Mouse (Mus musculus) midbrain, embryonic 16.5 days (tissue): ENCODE data around the gene Xirp2. TPM values are rescaled to one million over a fixed set of nuclear protein-coding genes. Genes with fewer than 3 reads are reported as not detected.
A peak's percentile ranks its signal among the peaks of the same experiment; 100 is the strongest.

Experiments used
- ATAC-seq: fragments of 200-750 bp; cut with Nextera tagmentation; 2 replicates; pipeline ENCODE4 v1.8.0; 2017; ENCODE audit warnings: moderate TSS enrichment
- H3K27ac ChIP-seq: fragments of 300-500 bp; sonication (generic); 2 replicates; pipeline ENCODE4 v1.5.1; 2014; ENCODE audit warnings: mild to moderate bottlenecking, low read length, mixed read lengths
- H3K27me3 ChIP-seq: fragments of 300-500 bp; sonication (generic); 2 replicates; pipeline ENCODE4 v1.6.1; 2014; ENCODE audit warnings: low read depth, low read length, mixed read lengths; ENCODE audit not compliant: control insufficient read depth, insufficient read depth
- H3K36me3 ChIP-seq: fragments of 300-500 bp; sonication (generic); 2 replicates; pipeline ENCODE4 v1.6.1; 2014; ENCODE audit warnings: mild to moderate bottlenecking, low read length, moderate library complexity, mixed read lengths; ENCODE audit not compliant: control insufficient read depth, insufficient read depth
- H3K4me1 ChIP-seq: fragments of 300-500 bp; sonication (generic); 2 replicates; pipeline ENCODE4 v1.6.1; 2014; ENCODE audit warnings: mild to moderate bottlenecking, low read length, mixed read lengths; ENCODE audit not compliant: control insufficient read depth, insufficient read depth
- H3K4me2 ChIP-seq: fragments of 300-500 bp; sonication (generic); 2 replicates; pipeline ENCODE4 v1.6.1; 2014; ENCODE audit warnings: mild to moderate bottlenecking, low read length, mixed read lengths
- H3K4me3 ChIP-seq: fragments of 300-500 bp; sonication (generic); 2 replicates; pipeline ENCODE4 v1.5.1; 2014; ENCODE audit warnings: low read depth, mild to moderate bottlenecking, low read length, moderate library complexity, mixed read lengths
- H3K9ac ChIP-seq: fragments of 300-500 bp; sonication (generic); 2 replicates; pipeline ENCODE4 v1.6.1; 2014; ENCODE audit warnings: low read depth, low read length, mixed read lengths
- H3K9me3 ChIP-seq: fragments of 300-500 bp; sonication (generic); replicated peaks from 2 replicates; pipeline ENCODE4 v1.6.1; 2014; ENCODE audit warnings: mild to moderate bottlenecking, low read length, mixed read lengths; ENCODE audit not compliant: control insufficient read depth, poor library complexity, severe bottlenecking
- WGBS: fragments of 180-500 bp; shearing (Covaris S2); extraction: QIAGEN DNeasy Blood & Tissue Kit; methylation state at CpG from one replicate; pipeline ENCODE4 v1.1.7; 2014; 5-methylcytosine and 5-hydroxymethylcytosine counted together
- polyA plus RNA-seq: library from polyadenylated mRNA; unstranded; fragments of >200 nt; fragmentation: Nextera tagmentation; extraction: Ambion mirVana; gene quantifications from 2 replicates; pipeline ENCODE4 v1.2.1, GENCODE M21; 2015

Xirp2 gene
- polyA plus RNA-seq, 1 experiment from 2014 or later, result not detected

GRCm38 (mm10) chr2:67567141-67567680, 121.4 kb downstream of the Xirp2 start:
- ATAC-seq, result no peak
- WGBS, result 11% methylated on average over 8 of the region's 8 CpGs
- Histone ChIP-seq H3K9ac (peak overlapping the region; percentile 18), H3K36me3 (no peaks in the 10 kb centered on the region), H3K4me3 (peak overlapping the region; percentile 85), H3K27me3 (no peaks in the 10 kb centered on the region), H3K9me3 (no peaks in the 10 kb centered on the region), H3K4me2 (peak overlapping the region; percentile 81), H3K4me1 (peaks cover 11% of the 10 kb centered on the region), H3K27ac (no peak overlapping the region)

Other genes with a start within 250 kb of the Xirp2 start
- not detected in 2 replicates for gene Gm21830, start 32.3 kb upstream of the Xirp2 start, polyA plus RNA-seq
- gene Gm26727, start 12.8 kb upstream of the Xirp2 start, polyA plus RNA-seq, result not detected in 2 replicates
- 51.2 and 57.5 TPM in 2 replicates for gene B3galt1, start 119.9 kb downstream of the Xirp2 start, polyA plus RNA-seq